Mouse (Mus musculus) ES-Bruce4 (cell line): Measurements from ENCODE around the gene Ctnnd2.

Experiments
- CTCF ChIP-seq: IDR thresholded peaks from one replicate; pipeline ENCODE4 v1.8.1; 2011; ENCODE audit warnings: low read depth, low read length
- POLR2A ChIP-seq: IDR thresholded peaks from one replicate; pipeline ENCODE4 v1.8.1; 2011; ENCODE audit warnings: low read length; ENCODE audit not compliant: insufficient read depth

DNA sequence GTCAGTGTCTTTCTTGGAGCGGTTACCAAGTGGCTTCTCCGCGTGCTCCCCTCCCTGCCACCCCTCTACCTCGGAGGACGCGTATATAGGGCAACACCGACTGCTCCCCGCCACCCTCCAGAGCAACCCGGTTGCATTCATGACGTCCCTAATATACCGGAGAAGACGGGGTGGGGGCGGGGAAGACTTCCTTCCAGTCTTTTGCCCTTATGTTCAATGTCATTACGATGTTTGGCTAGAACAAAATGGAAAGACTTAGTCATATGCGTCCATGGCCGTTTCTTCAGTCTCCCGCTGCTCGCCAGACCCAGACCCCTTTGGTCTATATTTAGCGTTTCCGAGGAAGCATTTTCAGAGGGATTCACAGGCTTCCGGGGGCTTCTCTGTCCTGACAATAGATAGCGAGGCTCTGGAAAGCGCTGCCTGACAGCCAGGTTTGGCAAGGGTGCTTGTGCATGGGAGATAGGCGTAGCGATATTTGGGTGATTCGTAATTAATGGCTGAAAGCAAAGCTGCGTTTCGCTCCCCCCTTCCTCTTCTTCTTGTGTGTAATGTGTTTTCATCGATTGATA is 1.1 kb downstream of the Ctnnd2 start:
- TF ChIP-seq CTCF (no peak), POLR2A (no peak)
